Mouse (Mus musculus): ENCODE measurements at regions not wholly inside any gene's neighbourhood (a gene's known extent, or its start where the extent isn't known, plus 50 kb on each side); places are given as distances from the start of the nearest gene placed in this dataset.
"Not testable (repeated sequence)": the region's sequence is repeated elsewhere in the genome, so short reads cannot be mapped to it uniquely, and the experiment has no call there.

- H3K27ac ChIP-seq (replicated peaks), result no peak overlapping the region
- no peak overlapping the region for H3K4me3 ChIP-seq (replicated peaks)
- WGBS (ENCODE audit: insufficient replicate concordance), result 61% methylated on average over 3 of the region's 3 CpGs
- H3K4me2 ChIP-seq, result no peak overlapping the region
- no peak for ATAC-seq (ENCODE audit: insufficient read depth)
- H3K27me3 ChIP-seq, result no peaks in the 10 kb centered on the region
- H3K4me1 ChIP-seq (replicated peaks), result no peaks in the 10 kb centered on the region
- no peaks in the 10 kb centered on the region for H3K36me3 ChIP-seq (replicated peaks)
- no peaks in the 10 kb centered on the region for H3K9me3 ChIP-seq (replicated peaks)
- H3K9ac ChIP-seq, result no peak overlapping the region
These were observed 654.2 kb upstream of the Marcks start for GRCm38 (mm10) chr10:37792878-37793277.

GRCm38 (mm10) chr10:37788049-37788448 lies 649.3 kb upstream of the Marcks start:
- WGBS (ENCODE audit: insufficient replicate concordance), result 71% methylated on average over 5 of the region's 5 CpGs
- Histone ChIP-seq H3K4me3 (replicated peaks) (no peak overlapping the region), H3K27ac (replicated peaks) (no peak overlapping the region), H3K4me1 (replicated peaks) (no peaks in the 10 kb centered on the region), H3K9ac (no peak overlapping the region), H3K27me3 (no peaks in the 10 kb centered on the region), H3K36me3 (replicated peaks) (no peaks in the 10 kb centered on the region), H3K9me3 (replicated peaks) (no peaks in the 10 kb centered on the region), H3K4me2 (no peak overlapping the region)
- ATAC-seq (ENCODE audit: insufficient read depth), result no peak

DNA sequence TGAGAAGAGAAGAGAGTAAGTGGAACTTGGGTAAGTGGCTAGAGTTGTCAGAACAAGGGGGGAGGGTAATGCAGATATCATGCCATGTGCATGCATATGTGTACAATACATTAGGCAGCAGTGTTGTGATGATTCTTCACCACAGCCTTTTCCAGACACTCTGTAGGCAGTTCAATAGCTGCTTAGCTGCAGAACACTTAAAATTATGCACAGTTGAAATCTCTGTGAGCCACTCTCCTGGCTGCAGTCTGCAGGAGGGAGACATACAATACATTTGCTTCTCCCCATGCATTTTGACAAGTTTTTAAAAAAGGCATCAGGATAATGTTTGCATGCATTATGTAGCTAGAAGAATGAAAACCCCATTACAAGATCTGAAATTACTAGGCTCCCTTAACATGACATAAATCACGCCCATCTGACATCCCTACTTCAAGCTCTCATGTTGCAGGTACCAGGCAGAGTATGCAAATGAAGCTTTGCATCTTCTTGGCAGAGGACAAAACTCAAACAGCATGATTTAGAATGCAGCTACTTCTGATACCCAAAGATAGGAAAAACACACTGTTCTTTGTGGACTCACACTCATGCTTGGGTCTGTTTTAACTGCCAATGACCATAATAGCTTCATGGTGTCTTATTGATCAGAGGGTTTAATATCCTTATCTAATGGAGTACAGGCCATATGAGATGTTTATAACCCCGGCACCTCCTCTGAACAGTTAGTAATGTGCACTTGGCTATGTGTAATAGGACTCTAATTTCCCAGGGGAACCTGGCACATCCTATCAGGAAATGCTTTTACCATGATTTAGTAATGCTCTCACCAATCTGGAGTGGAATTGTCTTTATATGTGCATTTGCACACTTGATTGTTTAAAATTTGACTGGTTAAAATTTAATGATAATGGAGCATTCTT lies 640.9 kb upstream of the Marcks start:
- Histone ChIP-seq H3K36me3 (replicated peaks) (no peaks in the 10 kb centered on the region), H3K9me3 (replicated peaks) (no peaks in the 10 kb centered on the region), H3K27me3 (no peaks in the 10 kb centered on the region), H3K27ac (replicated peaks) (no peak overlapping the region), H3K4me1 (replicated peaks) (no peaks in the 10 kb centered on the region), H3K4me2 (no peak overlapping the region), H3K9ac (no peak overlapping the region), H3K4me3 (replicated peaks) (no peak overlapping the region)
- WGBS (ENCODE audit: insufficient replicate concordance), result 45% methylated on average over 2 of the region's 2 CpGs
- ATAC-seq (ENCODE audit: insufficient read depth), result no peak

- H3K4me2 ChIP-seq, result no peak overlapping the region
- no peaks in the 10 kb centered on the region for H3K36me3 ChIP-seq (replicated peaks)
- ATAC-seq (ENCODE audit: insufficient read depth), result no peak
- no peak overlapping the region for H3K9ac ChIP-seq
- no peaks in the 10 kb centered on the region for H3K9me3 ChIP-seq (replicated peaks)
- H3K27ac ChIP-seq (replicated peaks), result no peak overlapping the region
- WGBS (ENCODE audit: insufficient replicate concordance), result 38% methylated on average over 5 of the region's 5 CpGs
- no peaks in the 10 kb centered on the region for H3K4me1 ChIP-seq (replicated peaks)
- H3K4me3 ChIP-seq (replicated peaks), result no peak overlapping the region
- H3K27me3 ChIP-seq, result no peaks in the 10 kb centered on the region
These were observed 622.0 kb upstream of the Marcks start for GRCm38 (mm10) chr10:37760542-37761367.

GRCm38 (mm10) chr10:37741581-37741980 lies 602.9 kb upstream of the Marcks start:
- Histone ChIP-seq H3K4me1 (replicated peaks) (no peaks in the 10 kb centered on the region), H3K36me3 (replicated peaks) (no peaks in the 10 kb centered on the region), H3K27ac (replicated peaks) (no peak overlapping the region), H3K4me2 (no peak overlapping the region), H3K27me3 (no peaks in the 10 kb centered on the region), H3K9me3 (replicated peaks) (no peaks in the 10 kb centered on the region), H3K9ac (no peak overlapping the region), H3K4me3 (replicated peaks) (no peak overlapping the region)
- WGBS (ENCODE audit: insufficient replicate concordance), result 18% methylated on average over 2 of the region's 2 CpGs
- no peak for ATAC-seq (ENCODE audit: insufficient read depth)

DNA sequence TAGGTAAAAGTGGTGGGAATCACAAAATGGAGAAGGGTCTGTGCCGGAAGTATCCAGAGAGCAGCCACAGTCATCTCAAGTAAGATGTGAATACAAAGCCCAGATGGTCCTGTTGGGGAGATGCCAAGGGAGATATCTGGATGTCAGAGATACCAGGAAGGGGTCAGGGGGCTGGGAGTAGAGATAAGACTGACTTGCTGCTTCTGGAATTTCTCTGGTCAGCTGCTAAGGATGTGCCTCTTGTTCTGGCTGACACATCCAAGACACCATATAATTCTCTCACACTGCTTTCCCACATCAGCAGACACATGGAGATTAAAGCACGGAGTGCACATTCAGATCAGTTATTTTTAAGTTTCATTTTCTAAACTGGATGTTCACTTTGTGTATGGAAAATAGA lies 600.3 kb upstream of the Marcks start:
- Histone ChIP-seq H3K4me3 (replicated peaks) (no peak overlapping the region), H3K27me3 (no peaks in the 10 kb centered on the region), H3K36me3 (replicated peaks) (no peaks in the 10 kb centered on the region), H3K9ac (no peak overlapping the region), H3K4me2 (no peak overlapping the region), H3K27ac (replicated peaks) (no peak overlapping the region), H3K4me1 (replicated peaks) (no peaks in the 10 kb centered on the region), H3K9me3 (replicated peaks) (no peaks in the 10 kb centered on the region)
- 40% methylated on average over 2 of the region's 2 CpGs for WGBS (ENCODE audit: insufficient replicate concordance)
- ATAC-seq (ENCODE audit: insufficient read depth), result no peak

DNA sequence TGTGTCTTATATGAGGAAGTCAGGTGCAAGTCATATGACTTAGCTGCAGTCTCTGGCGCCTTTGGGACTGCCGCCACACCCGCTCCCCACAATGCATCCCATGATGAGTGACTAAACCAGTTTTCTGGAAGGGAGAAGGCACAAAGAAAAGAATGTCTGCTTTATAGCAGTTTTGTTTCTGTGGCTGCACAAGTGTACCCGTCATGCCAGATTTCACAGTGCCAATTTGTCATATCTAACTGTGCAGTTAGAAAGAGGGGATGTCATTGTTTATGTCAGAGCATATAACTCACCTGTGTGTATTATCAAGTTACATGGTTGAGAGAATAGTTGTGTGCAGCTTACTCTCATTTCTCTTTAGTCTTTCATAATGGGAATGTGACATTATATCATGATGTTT lies 586.9 kb upstream of the Marcks start:
- 74% methylated on average over 4 of the region's 4 CpGs for WGBS (ENCODE audit: insufficient replicate concordance)
- Histone ChIP-seq H3K27me3 (no peaks in the 10 kb centered on the region), H3K4me3 (replicated peaks) (no peak overlapping the region), H3K4me2 (no peak overlapping the region), H3K4me1 (replicated peaks) (no peaks in the 10 kb centered on the region), H3K27ac (replicated peaks) (no peak overlapping the region), H3K9ac (no peak overlapping the region), H3K36me3 (replicated peaks) (no peaks in the 10 kb centered on the region), H3K9me3 (replicated peaks) (no peaks in the 10 kb centered on the region)
- no peak for ATAC-seq (ENCODE audit: insufficient read depth)

DNA sequence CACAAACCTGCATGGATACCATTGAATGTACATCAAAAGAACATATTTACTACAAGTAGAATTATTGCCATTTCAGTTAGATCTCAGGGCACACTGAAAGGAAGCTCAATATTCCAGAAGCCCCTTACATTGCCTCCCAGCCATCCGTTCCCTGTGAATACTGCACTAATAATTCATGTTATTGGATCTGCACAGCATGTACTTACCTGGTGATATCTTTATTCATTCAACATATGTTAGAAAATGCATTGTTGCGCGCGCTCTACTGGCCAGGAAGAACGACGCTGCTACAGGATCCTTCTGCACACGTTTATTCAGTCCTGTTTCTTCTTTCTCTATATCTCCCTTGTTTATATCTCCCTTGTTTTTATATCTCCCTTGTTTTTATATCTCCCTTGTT lies 586.3 kb upstream of the Marcks start:
- WGBS (ENCODE audit: insufficient replicate concordance), result 75% methylated on average over 7 of the region's 7 CpGs
- not testable (repeated sequence) for H3K27ac ChIP-seq (replicated peaks); H3K27me3 ChIP-seq

DNA sequence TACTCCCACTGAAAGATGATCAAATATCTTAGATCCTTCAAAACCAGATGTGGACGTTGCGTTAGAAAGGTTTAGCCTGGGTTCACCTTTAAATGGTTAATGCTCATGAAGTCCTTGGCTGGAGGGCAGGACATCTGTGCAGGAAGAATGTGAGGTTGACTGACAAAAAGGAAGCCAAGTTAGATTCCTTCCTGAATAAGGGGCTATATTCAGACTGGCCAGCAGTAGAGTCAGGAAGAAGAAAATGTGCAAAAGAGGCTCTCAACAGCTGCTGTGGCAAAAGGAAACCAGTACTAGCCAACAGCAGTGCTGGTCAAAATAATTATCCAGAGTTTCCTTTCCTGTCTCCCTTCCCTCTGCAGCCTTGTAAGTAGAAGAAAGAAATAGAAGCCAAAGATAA lies 582.0 kb upstream of the Marcks start:
- Histone ChIP-seq H3K27me3 (no peaks in the 10 kb centered on the region), H3K4me3 (replicated peaks) (no peak overlapping the region), H3K36me3 (replicated peaks) (no peaks in the 10 kb centered on the region), H3K9ac (no peak overlapping the region), H3K4me2 (no peak overlapping the region), H3K4me1 (replicated peaks) (no peaks in the 10 kb centered on the region), H3K9me3 (replicated peaks) (no peaks in the 10 kb centered on the region), H3K27ac (replicated peaks) (no peak overlapping the region)
- WGBS (ENCODE audit: insufficient replicate concordance), result 32% methylated on average over 2 of the region's 2 CpGs
- ATAC-seq (ENCODE audit: insufficient read depth), result no peak

More for the DNA sequence above, 586.3 kb upstream of the Marcks start:
- H3K4me2 ChIP-seq; ATAC-seq (ENCODE audit: insufficient read depth); H3K4me3 ChIP-seq (replicated peaks); H3K9me3 ChIP-seq (replicated peaks); H3K9ac ChIP-seq; H3K4me1 ChIP-seq (replicated peaks); H3K36me3 ChIP-seq (replicated peaks): not testable (repeated sequence)

- ATAC-seq (ENCODE audit: insufficient read depth), result no peak
- H3K27ac ChIP-seq (replicated peaks), result no peak overlapping the region
- no peak overlapping the region for H3K9ac ChIP-seq
- no peak overlapping the region for H3K4me2 ChIP-seq
- H3K4me1 ChIP-seq (replicated peaks), result no peaks in the 10 kb centered on the region
- no peaks in the 10 kb centered on the region for H3K9me3 ChIP-seq (replicated peaks)
- H3K4me3 ChIP-seq (replicated peaks), result no peak overlapping the region
- H3K36me3 ChIP-seq (replicated peaks), result no peaks in the 10 kb centered on the region
- no peaks in the 10 kb centered on the region for H3K27me3 ChIP-seq
These were observed 578.2 kb upstream of the Marcks start for GRCm38 (mm10) chr10:37716946-37717345.

DNA sequence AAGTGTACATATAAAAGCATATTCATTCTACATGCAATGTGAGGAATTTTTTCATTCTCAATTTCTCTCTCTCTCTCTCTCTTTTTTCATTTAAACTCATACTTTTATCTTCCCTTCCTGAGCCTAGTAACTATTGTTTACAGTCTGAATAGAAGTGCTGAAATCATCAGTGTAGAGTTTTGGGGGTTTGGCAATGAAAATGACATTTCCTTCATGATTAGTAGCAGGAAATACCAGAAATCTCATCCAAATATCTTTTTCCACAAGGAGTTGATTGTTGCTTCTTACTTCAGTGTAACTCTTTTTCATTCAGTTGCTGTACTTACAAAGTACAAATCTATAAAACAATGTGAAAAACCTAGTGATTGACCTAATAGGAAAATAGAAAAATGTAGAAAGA lies 572.7 kb upstream of the Marcks start:
- no peak for ATAC-seq (ENCODE audit: insufficient read depth)
- H3K4me2 ChIP-seq, result no peak overlapping the region

More for the DNA sequence above, 572.7 kb upstream of the Marcks start:
- no peaks in the 10 kb centered on the region for H3K9me3 ChIP-seq (replicated peaks)
- no peaks in the 10 kb centered on the region for H3K36me3 ChIP-seq (replicated peaks)
- no peaks in the 10 kb centered on the region for H3K4me1 ChIP-seq (replicated peaks)
- H3K4me3 ChIP-seq (replicated peaks), result no peak overlapping the region
- H3K9ac ChIP-seq, result no peak overlapping the region
- no peak overlapping the region for H3K27ac ChIP-seq (replicated peaks)
- H3K27me3 ChIP-seq, result no peaks in the 10 kb centered on the region
